Mouse (Mus musculus): ENCODE results near the gene H2al1e. TPM values are rescaled to one million over a fixed set of nuclear protein-coding genes. Genes with fewer than 3 reads are reported as not detected.
"Not testable (repeated sequence)": the region's sequence is repeated elsewhere in the genome, so short reads cannot be mapped to it uniquely, and the experiment has no call there.

Gene H2al1e
- polyA plus RNA-seq (2012; rRNA removed) = not detected in 2 replicates

DNA sequence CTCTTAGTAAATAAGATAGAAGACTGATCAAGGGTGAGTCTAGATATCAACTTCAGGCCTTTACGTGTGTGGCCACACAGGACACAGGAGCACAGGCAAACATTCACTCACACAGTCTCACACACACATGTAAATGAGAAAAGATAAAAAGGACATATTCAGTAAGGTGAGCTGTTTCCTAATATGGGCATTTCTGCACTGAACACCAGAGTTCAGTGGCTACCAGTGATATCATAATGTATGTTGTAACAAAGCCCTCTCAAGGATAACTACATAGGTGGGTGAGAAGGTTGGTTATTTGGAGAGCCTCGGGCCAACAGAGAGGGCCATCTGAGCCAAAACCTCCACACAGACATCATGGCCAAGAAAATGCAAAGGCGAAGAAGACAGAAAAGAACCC is at the start of gene H2al1e:
H2al1e (plus strand) TSS at position 301 of the 400 bp plus-strand sequence.
- not testable (repeated sequence) for H3K27me3 ChIP-seq (ENCODE audit: control insufficient read depth, insufficient read depth, low read length); H3K4me1 ChIP-seq (ENCODE audit: control insufficient read depth, insufficient read depth, low read length); H3K27ac ChIP-seq (ENCODE audit: insufficient read depth, low read length); H3K4me3 ChIP-seq (replicated peaks; ENCODE audit: insufficient read depth, low read depth, low read length); DNase-seq
- no CpG with 5 or more reads among the region's 3 CpGs for WGBS

DNA sequence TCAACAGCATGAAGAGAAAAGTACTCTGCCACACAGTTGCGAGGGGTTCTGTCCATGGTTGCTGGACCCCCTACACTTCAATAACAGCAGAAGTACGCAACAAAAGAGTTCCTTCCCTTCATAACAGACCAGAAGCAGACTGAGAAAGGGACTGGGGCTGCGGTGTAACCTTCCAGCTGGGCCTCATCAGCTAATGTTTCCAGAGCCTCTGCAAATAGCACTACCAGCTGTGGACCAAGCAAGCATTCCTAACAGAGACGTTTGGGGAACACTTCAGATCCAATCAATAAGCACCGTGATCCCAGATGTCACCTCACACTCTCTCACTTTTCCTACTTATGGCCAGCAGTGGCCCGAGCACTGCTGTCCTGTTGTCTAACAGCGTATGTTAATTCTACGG is 46.8 kb upstream of the H2al1e start:
- DNase-seq = no peak
- 87% methylated on average over 8 of the region's 8 CpGs for WGBS
- H3K27ac ChIP-seq (ENCODE audit: insufficient read depth, low read length) = no peak overlapping the region
- no peaks in the 10 kb centered on the region for H3K27me3 ChIP-seq (ENCODE audit: control insufficient read depth, insufficient read depth, low read length)
- no peaks in the 10 kb centered on the region for H3K4me1 ChIP-seq (ENCODE audit: control insufficient read depth, insufficient read depth, low read length)
- TF ChIP-seq POLR2A (IDR thresholded peaks at IDR 0.05; ENCODE audit: borderline replicate concordance, insufficient read depth, low read length) (no peak), CTCF (IDR thresholded peaks at IDR 0.05; ENCODE audit: borderline replicate concordance, insufficient read depth, low read depth, low read length) (no peak)
- no peak overlapping the region for H3K4me3 ChIP-seq (replicated peaks; ENCODE audit: insufficient read depth, low read depth, low read length)

DNA sequence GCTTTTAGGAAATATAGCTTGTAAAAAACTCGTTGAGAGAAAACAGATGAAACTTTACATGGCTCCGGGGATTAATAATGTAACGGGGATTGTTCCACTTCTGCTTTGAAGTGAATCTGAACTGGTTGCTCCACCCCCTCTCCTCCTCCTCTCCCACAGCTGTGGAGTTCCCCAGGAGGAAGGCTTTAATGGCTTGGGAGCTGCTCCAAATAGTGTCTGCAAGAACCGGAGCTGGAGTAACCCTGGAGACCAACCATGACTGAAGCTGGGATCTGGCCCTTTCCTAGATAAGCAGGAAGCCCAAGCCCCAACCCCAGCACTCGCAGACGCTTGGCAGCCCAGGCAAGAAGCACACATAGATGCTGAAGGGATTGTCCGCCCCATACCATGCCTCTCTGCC is 43.9 kb upstream of the H2al1e start:
- TF ChIP-seq CTCF (IDR thresholded peaks at IDR 0.05; ENCODE audit: borderline replicate concordance, insufficient read depth, low read depth, low read length) = no peak
- DNase-seq = no peak
- Histone ChIP-seq H3K4me3 (replicated peaks; ENCODE audit: insufficient read depth, low read depth, low read length) (no peak overlapping the region), H3K4me1 (ENCODE audit: control insufficient read depth, insufficient read depth, low read length) (no peaks in the 10 kb centered on the region), H3K27me3 (ENCODE audit: control insufficient read depth, insufficient read depth, low read length) (no peaks in the 10 kb centered on the region), H3K27ac (ENCODE audit: insufficient read depth, low read length) (no peak overlapping the region)
- 48% methylated on average over 7 of the region's 7 CpGs for WGBS

DNA sequence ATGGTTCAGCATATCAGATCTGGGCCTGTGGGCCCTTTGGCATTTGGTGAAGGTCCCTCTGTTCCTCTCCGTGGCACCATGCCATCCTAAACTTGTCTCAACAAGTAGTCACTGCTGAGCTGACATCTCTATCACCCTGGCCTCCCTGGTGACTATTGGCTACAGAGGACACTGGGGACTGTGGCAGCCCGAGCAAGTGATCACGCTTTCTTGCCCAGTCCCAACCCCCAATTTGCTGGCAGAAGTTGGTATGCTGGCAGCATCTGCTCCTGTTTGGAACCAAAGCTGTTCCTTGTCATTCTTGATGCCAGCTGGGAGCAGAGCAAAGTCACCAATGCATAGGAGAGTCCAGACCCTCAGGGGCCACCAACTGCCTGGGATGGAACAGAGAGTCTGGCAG is 42.7 kb upstream of the H2al1e start:
- 16% methylated on average over 3 of the region's 3 CpGs for WGBS
- TF ChIP-seq POLR2A (IDR thresholded peaks at IDR 0.05; ENCODE audit: borderline replicate concordance, insufficient read depth, low read length) (no peak), CTCF (IDR thresholded peaks at IDR 0.05; ENCODE audit: borderline replicate concordance, insufficient read depth, low read depth, low read length) (no peak)
- Histone ChIP-seq H3K27ac (ENCODE audit: insufficient read depth, low read length) (no peak overlapping the region), H3K27me3 (ENCODE audit: control insufficient read depth, insufficient read depth, low read length) (no peaks in the 10 kb centered on the region), H3K4me3 (replicated peaks; ENCODE audit: insufficient read depth, low read depth, low read length) (no peak overlapping the region), H3K4me1 (ENCODE audit: control insufficient read depth, insufficient read depth, low read length) (no peaks in the 10 kb centered on the region)
- peak; percentile 20 to 31 for DNase-seq

DNA sequence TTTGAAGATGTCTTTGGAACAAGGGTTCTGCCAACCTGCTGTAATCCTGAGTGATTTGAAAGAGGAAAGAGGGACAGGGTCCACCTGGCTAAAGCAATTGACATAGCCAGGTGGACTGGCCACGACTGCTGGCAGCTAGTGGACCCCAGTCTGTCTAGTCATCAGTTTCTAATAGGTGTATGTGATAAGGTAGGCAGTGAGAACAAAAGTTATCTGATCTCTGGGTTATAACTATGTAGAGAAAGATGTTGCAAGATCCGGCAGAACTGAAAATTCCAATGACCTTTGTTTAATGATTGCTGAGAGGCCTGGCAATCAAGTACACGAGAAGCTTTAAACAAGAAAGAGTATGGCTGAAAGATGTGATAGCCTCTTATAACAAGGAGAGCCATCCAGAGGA is 38.5 kb upstream of the H2al1e start:
- TF ChIP-seq CTCF (IDR thresholded peaks at IDR 0.05; ENCODE audit: borderline replicate concordance, insufficient read depth, low read depth, low read length) (no peak), POLR2A (IDR thresholded peaks at IDR 0.05; ENCODE audit: borderline replicate concordance, insufficient read depth, low read length) (no peak)
- 85% methylated on average over 3 of the region's 3 CpGs for WGBS
- H3K4me1 ChIP-seq (ENCODE audit: control insufficient read depth, insufficient read depth, low read length) = no peaks in the 10 kb centered on the region
- H3K27ac ChIP-seq (ENCODE audit: insufficient read depth, low read length) = no peak overlapping the region
- DNase-seq = no peak
- no peaks in the 10 kb centered on the region for H3K27me3 ChIP-seq (ENCODE audit: control insufficient read depth, insufficient read depth, low read length)
- no peak overlapping the region for H3K4me3 ChIP-seq (replicated peaks; ENCODE audit: insufficient read depth, low read depth, low read length)

DNA sequence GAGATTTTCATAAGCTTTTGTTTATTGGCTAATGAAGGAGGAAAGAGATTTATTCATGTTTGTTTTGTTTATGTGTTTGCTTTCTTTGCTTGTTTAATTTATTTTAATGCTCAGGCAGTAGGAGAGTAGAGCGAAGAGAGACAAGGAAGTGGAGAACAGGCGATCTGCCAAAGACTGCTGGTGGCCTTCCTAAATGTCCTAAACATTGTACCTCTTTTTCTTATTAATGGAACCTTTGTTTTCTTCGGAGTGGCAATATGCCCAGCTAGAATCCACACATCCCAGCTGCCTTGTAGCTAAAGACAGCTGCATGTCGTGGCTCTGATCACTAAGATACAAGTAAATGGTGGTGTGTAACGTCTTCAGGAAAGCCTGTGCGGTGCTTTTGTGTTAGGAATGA is 34.7 kb upstream of the H2al1e start:
- 68% methylated on average over 6 of the region's 6 CpGs for WGBS
- no peak for TF ChIP-seq POLR2A (IDR thresholded peaks at IDR 0.05; ENCODE audit: borderline replicate concordance, insufficient read depth, low read length)
- no peak for TF ChIP-seq CTCF (IDR thresholded peaks at IDR 0.05; ENCODE audit: borderline replicate concordance, insufficient read depth, low read depth, low read length)

DNA sequence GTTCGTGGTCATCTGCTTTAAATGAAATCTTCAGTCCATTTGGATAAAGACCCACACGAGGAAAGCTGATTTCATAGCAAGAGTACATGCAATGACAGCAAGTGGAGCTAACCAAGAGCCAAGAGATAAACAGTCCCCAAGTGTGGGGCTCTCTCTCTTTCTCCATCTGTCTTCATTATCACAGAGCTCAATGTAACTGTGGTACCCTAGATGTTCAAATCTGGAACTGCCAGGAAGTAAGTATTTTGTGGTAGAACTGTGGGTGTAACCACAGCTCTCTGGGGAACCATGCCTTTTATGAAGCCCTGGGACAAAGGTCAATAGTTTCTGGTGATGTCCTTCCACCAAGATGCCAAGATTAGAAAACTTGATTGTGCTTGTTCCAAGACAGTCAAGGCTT is 31.0 kb upstream of the H2al1e start:
- 27% methylated on average over 2 of the region's 2 CpGs for WGBS
- no peak for DNase-seq
- no peaks in the 10 kb centered on the region for H3K27me3 ChIP-seq (ENCODE audit: control insufficient read depth, insufficient read depth, low read length)
- no peak for TF ChIP-seq POLR2A (IDR thresholded peaks at IDR 0.05; ENCODE audit: borderline replicate concordance, insufficient read depth, low read length)
- TF ChIP-seq CTCF (IDR thresholded peaks at IDR 0.05; ENCODE audit: borderline replicate concordance, insufficient read depth, low read depth, low read length) = no peak
- no peak overlapping the region for H3K27ac ChIP-seq (ENCODE audit: insufficient read depth, low read length)
- no peak overlapping the region for H3K4me3 ChIP-seq (replicated peaks; ENCODE audit: insufficient read depth, low read depth, low read length)
- no peaks in the 10 kb centered on the region for H3K4me1 ChIP-seq (ENCODE audit: control insufficient read depth, insufficient read depth, low read length)

More for the DNA sequence above, 34.7 kb upstream of the H2al1e start:
- H3K27me3 ChIP-seq (ENCODE audit: control insufficient read depth, insufficient read depth, low read length) = no peaks in the 10 kb centered on the region
- H3K4me3 ChIP-seq (replicated peaks; ENCODE audit: insufficient read depth, low read depth, low read length) = no peak overlapping the region
- no peak overlapping the region for H3K27ac ChIP-seq (ENCODE audit: insufficient read depth, low read length)
- no peak for DNase-seq
- no peaks in the 10 kb centered on the region for H3K4me1 ChIP-seq (ENCODE audit: control insufficient read depth, insufficient read depth, low read length)

DNA sequence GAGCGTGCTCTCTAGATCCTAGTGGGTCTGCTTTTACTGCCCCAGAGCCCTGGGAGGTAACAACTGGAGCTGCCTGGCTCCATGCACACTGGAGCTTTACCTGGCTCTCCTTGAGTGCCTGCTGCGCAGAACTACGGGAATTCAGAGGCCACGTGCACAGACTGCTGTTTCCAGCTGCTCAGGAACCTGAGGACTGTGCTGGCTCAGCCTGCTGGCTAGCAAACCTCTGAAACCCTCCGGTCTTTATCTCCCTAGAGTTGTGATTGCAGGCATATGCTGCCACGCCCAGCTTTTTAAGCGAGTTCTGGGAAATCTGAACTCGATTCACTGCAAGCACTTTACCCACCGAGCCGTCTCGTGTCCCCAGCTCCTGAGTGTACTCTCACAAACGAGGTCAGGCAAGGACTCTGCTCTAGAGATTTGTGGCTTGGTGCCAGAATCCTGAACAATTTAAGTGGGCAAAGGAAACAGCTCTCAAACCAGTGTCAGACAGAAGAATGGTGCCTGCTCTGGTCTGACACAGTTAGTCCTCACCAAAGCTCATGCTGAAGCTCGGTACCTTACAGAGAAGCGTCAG is 23.3 kb upstream of the H2al1e start:
- DNase-seq = no peak
- H3K4me1 ChIP-seq (ENCODE audit: control insufficient read depth, insufficient read depth, low read length) = no peaks in the 10 kb centered on the region
- TF ChIP-seq POLR2A (IDR thresholded peaks at IDR 0.05; ENCODE audit: borderline replicate concordance, insufficient read depth, low read length) (no peak), CTCF (IDR thresholded peaks at IDR 0.05; ENCODE audit: borderline replicate concordance, insufficient read depth, low read depth, low read length) (no peak)
- H3K27me3 ChIP-seq (ENCODE audit: control insufficient read depth, insufficient read depth, low read length) = no peaks in the 10 kb centered on the region
- WGBS = 68% methylated on average over 14 of the region's 14 CpGs
- H3K27ac ChIP-seq (ENCODE audit: insufficient read depth, low read length) = no peak overlapping the region
- no peak overlapping the region for H3K4me3 ChIP-seq (replicated peaks; ENCODE audit: insufficient read depth, low read depth, low read length)

All from cerebellum, adult 2 months (tissue).